Mouse (Mus musculus) liver, embryonic 11.5 days (tissue): Measurements from ENCODE around the gene Mms22l. TPM values are rescaled to one million over a fixed set of nuclear protein-coding genes. Genes with fewer than 3 reads are reported as not detected.
"Not testable (repeated sequence)": the region's sequence is repeated elsewhere in the genome, so short reads cannot be mapped to it uniquely, and the experiment has no call there.

Source experiments
- ATAC-seq: fragments of 200-750 bp; cut with Nextera tagmentation; replicated peaks from 2 replicates; pipeline ENCODE4 v1.8.0; 2017; ENCODE audit warnings: moderate number of reproducible peaks, mild to moderate bottlenecking, moderate TSS enrichment, moderate library complexity; ENCODE audit not compliant: low FRiP score
- DNase-seq: peaks from one replicate; pipeline ENCODE4 v3.0.0-alpha.2; 2017; ENCODE audit warnings: low spot score
- H3K27ac ChIP-seq: fragments of 300-500 bp; sonication (generic); 2 replicates; pipeline ENCODE4 v1.5.1; 2014; ENCODE audit warnings: mild to moderate bottlenecking, low read depth, low read length, control low read depth
- H3K27me3 ChIP-seq: fragments of 300-500 bp; sonication (generic); replicated peaks from 2 replicates; pipeline ENCODE4 v1.6.1; 2014; ENCODE audit warnings: low read length, mixed read lengths; ENCODE audit not compliant: control insufficient read depth, insufficient read depth
- H3K36me3 ChIP-seq: fragments of 300-500 bp; sonication (generic); 2 replicates; pipeline ENCODE4 v1.6.1; 2014; ENCODE audit warnings: mild to moderate bottlenecking, low read length, moderate library complexity, mixed read lengths; ENCODE audit not compliant: control insufficient read depth, insufficient read depth
- H3K4me1 ChIP-seq: fragments of 300-500 bp; sonication (generic); replicated peaks from 2 replicates; pipeline ENCODE4 v1.6.1; 2014; ENCODE audit warnings: low read length, mixed read lengths; ENCODE audit not compliant: control insufficient read depth, insufficient read depth
- H3K4me2 ChIP-seq: fragments of 300-500 bp; sonication (generic); 2 replicates; pipeline ENCODE4 v1.6.1; 2014; ENCODE audit warnings: mild to moderate bottlenecking, control low read depth, moderate library complexity
- H3K4me3 ChIP-seq: fragments of 300-500 bp; sonication (generic); 2 replicates; pipeline ENCODE4 v1.5.1; 2014; ENCODE audit warnings: low read depth, low read length, control low read depth
- H3K9ac ChIP-seq: fragments of 300-500 bp; sonication (generic); 2 replicates; pipeline ENCODE4 v1.6.1; 2014; ENCODE audit warnings: low read depth, low read length, control low read depth
- H3K9me3 ChIP-seq: fragments of 300-500 bp; sonication (generic); 2 replicates; pipeline ENCODE4 v1.6.1; 2016; ENCODE audit warnings: low read length, inconsistent platforms, mixed read lengths; ENCODE audit not compliant: control insufficient read depth
- WGBS: fragments of 180-500 bp; shearing (Covaris S2); extraction: QIAGEN DNeasy Blood & Tissue Kit; methylation state at CpG from one replicate; pipeline ENCODE4 v1.1.7; 2014; 5-methylcytosine and 5-hydroxymethylcytosine counted together
- polyA plus RNA-seq: library from polyadenylated mRNA; unstranded; fragments of >200 nt; fragmentation: Nextera tagmentation; extraction: Ambion mirVana; gene quantifications from 2 replicates; pipeline ENCODE4 v1.2.1, GENCODE M21; 2014

Mms22l gene
- 46.7 and 47.2 TPM in 2 replicates for polyA plus RNA-seq

DNA sequence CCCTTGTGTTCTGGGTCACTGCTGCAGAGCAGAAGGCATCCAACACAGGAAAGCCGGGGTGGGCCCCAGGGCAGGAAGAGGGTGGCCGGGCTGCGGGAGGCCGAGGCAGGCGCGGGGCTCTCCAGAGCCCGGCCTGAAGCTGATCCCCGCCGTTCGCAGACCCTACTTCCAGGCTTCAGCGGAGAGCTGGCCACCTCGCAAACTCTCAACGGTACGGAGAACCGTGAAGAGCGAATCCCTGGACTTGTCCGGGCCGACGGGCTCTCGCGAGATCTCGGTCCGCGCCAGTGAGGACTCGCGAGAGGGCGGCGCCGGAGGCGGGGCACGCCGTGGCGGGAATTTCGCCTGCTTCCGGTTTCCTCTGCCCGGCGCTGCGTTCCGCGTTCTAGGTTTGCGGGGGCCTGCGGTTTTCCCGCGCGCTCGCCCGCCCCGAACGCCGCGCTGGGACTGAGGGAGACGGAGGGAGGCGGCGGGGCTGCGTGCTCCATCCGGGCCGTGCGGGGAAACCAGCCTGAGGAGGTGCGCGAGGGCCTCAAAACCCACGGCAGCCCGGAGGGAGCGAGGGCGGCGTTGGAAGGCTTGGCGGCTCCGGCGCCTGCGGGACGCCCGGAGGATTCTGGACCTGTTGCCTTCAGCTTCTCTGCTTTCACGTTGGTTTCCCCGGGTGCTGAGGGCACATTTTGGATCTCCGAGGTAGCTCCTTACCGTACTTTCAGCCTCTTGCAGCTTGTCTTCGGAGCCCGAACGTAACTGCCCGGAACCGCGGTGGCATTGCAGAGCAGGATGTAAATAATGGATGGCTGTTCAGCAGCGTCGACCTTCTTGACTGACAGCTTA, at the start of gene Mms22l:
Mms22l (plus strand) TSS at position 336 of the 837 bp plus-strand sequence.
- H3K9me3 ChIP-seq: no peaks in the 10 kb centered on the region
- H3K4me3 ChIP-seq: peak within 1 kb of the TSS; percentile 86
- under 1% methylated on average over 83 of the region's 83 CpGs for WGBS

DNA sequence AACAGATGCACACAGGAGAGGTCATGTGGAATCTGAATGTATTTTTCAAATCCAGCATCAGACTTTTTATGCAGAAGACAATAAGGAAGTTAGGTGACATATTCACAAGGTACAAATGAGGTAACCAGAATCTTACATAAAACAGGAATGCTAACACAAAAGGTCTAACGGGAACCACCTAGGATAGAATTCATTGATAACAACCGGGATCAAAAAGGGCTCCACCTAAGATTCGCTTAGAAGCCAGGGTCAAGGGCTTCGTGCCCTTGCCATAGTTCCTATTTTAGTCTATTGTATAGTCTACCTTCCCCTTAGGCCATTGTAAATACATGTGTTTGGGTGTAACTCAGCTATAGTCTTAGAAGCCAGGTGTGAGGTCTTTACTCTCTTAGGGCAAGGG, 12.2 kb upstream of the Mms22l start:
- ATAC-seq, H3K9ac ChIP-seq, H3K4me1 ChIP-seq, H3K4me3 ChIP-seq, H3K27me3 ChIP-seq, H3K36me3 ChIP-seq, H3K4me2 ChIP-seq, DNase-seq, H3K9me3 ChIP-seq, H3K27ac ChIP-seq: not testable (repeated sequence)
- 83% methylated on average over 4 of the region's 4 CpGs for WGBS

More for the DNA sequence above, at the start of gene Mms22l:
- peaks cover 3% of the 10 kb centered on the region for H3K4me1 ChIP-seq
- peak within 1 kb of the TSS; percentile 76 for H3K4me2 ChIP-seq
- peak; percentile 94 for DNase-seq
- H3K36me3 ChIP-seq: peaks cover 5% of the 10 kb centered on the region; the same call in 1 of the 2 replicates
- peak within 1 kb of the TSS; percentile 96 for H3K9ac ChIP-seq
- no peaks in the 10 kb centered on the region for H3K27me3 ChIP-seq
- ATAC-seq: peak; percentile 98
- peak within 1 kb of the TSS; percentile 95 for H3K27ac ChIP-seq

DNA sequence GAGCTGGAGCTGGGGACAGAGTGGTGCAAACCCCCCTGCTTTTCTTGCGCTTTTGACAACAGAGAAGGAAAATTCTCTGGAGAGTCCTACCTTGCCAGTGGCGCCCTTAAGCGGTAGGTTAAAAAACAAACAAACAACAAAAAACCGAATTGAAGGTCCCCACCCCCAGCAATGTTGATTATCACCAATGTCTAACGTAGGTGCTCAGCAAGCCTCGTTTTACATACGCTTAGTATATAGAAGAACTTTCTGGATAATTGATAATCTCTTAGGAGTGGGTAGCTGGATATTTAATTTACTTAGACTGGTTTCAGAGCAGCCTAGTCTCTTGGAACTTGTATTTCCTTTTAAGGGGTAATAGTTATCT, 685 bp downstream of the Mms22l start:
- Histone ChIP-seq H3K27ac (peak overlapping the region; percentile 95), H3K36me3 (peaks cover 5% of the 10 kb centered on the region; the same call in 1 of the 2 replicates), H3K4me3 (peak overlapping the region; percentile 86), H3K27me3 (no peaks in the 10 kb centered on the region), H3K4me1 (peaks cover 3% of the 10 kb centered on the region), H3K9ac (peak overlapping the region; percentile 96), H3K9me3 (no peaks in the 10 kb centered on the region), H3K4me2 (peak overlapping the region; percentile 76)
- DNase-seq: no peak
- peak; percentile 13; the same call in 1 of the 2 replicates for ATAC-seq
- WGBS: 1% methylated on average over 7 of the region's 7 CpGs

DNA sequence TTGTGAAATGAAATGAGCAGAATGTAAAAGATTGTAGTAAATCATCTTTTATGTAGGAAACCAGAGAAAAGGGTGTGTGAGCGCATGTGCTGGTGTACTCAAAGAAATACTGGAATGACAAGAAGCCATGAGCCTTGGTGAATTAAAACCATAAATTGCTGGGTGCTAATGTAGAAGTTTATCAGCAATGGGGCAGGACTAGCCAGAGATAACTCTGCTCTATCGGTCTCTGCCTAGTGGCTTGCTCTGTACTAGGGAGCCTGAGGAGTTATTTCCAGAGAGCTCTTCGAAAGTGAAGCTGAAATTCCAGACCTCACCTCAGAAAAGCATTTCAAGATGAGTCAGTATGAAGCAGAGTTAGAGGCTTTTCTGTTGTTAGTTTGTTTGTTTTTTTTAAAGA, 12.9 kb downstream of the Mms22l start:
- Histone ChIP-seq H3K4me1 (no peaks in the 10 kb centered on the region), H3K9me3 (no peaks in the 10 kb centered on the region), H3K36me3 (peaks cover 19% of the 10 kb centered on the region), H3K27ac (no peak overlapping the region), H3K9ac (no peak overlapping the region), H3K4me2 (no peak overlapping the region), H3K27me3 (no peaks in the 10 kb centered on the region), H3K4me3 (no peak overlapping the region)
- no peak for DNase-seq
- WGBS: 81% methylated on average over 3 of the region's 3 CpGs
- ATAC-seq: peak; percentile 80

- Histone ChIP-seq H3K9ac (no peak overlapping the region), H3K9me3 (no peaks in the 10 kb centered on the region), H3K4me1 (no peaks in the 10 kb centered on the region), H3K36me3 (peaks cover 2% of the 10 kb centered on the region; the same call in 1 of the 2 replicates), H3K4me2 (no peak overlapping the region), H3K27ac (no peak overlapping the region), H3K4me3 (no peak overlapping the region), H3K27me3 (no peaks in the 10 kb centered on the region)
- ATAC-seq: no peak
- 90% methylated on average over 4 of the region's 4 CpGs for WGBS
- no peak for DNase-seq
These were observed 40.7 kb downstream of the Mms22l start for GRCm38 (mm10) chr4:24536989-24537388.

- no peak for ATAC-seq
- whole genome bisulfite sequencing: 73% methylated on average over 3 of the region's 3 CpGs
These were observed 47.2 kb downstream of the Mms22l start for GRCm38 (mm10) chr4:24543421-24543820.

DNA sequence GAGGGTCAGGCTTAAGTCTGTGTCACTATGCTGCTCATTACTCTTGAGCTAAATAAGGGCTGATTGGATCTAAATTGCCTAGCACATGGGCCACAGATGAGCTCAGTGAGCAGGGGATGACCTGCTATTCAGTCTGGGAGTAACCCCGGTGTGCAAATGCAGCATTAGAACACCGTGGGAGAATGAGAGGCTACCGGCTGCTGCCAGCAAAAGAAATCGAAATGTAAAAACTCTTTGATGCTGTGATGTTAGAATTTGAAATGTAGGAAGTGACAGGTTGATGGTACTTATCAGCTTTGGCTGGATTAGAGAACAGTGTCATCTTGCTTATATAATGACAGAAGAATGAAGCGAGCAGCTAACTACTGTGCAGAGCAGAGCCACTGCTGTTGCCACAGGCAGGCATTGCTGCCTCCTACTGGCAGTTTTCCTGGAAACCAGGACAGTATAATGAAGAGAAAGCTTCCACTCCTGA, 48.5 kb downstream of the Mms22l start:
- H3K27me3 ChIP-seq: no peaks in the 10 kb centered on the region
- H3K36me3 ChIP-seq: no peaks in the 10 kb centered on the region
- WGBS: 77% methylated on average over 5 of the region's 5 CpGs
- DNase-seq (no peak), ATAC-seq (no peak)
- H3K9ac ChIP-seq: no peak overlapping the region
- no peak overlapping the region for H3K27ac ChIP-seq
- no peaks in the 10 kb centered on the region for H3K4me1 ChIP-seq
- H3K9me3 ChIP-seq: no peaks in the 10 kb centered on the region
- H3K4me2 ChIP-seq: no peak overlapping the region
- H3K4me3 ChIP-seq: no peak overlapping the region

More at GRCm38 (mm10) chr4:24543421-24543820, 47.2 kb downstream of the Mms22l start:
- H3K4me3 ChIP-seq: no peak overlapping the region
- DNase-seq: no peak
- no peaks in the 10 kb centered on the region for H3K9me3 ChIP-seq
- no peak overlapping the region for H3K27ac ChIP-seq
- H3K27me3 ChIP-seq: no peaks in the 10 kb centered on the region
- no peak overlapping the region for H3K9ac ChIP-seq
- no peaks in the 10 kb centered on the region for H3K4me1 ChIP-seq
- no peak overlapping the region for H3K4me2 ChIP-seq
- H3K36me3 ChIP-seq: no peaks in the 10 kb centered on the region

DNA sequence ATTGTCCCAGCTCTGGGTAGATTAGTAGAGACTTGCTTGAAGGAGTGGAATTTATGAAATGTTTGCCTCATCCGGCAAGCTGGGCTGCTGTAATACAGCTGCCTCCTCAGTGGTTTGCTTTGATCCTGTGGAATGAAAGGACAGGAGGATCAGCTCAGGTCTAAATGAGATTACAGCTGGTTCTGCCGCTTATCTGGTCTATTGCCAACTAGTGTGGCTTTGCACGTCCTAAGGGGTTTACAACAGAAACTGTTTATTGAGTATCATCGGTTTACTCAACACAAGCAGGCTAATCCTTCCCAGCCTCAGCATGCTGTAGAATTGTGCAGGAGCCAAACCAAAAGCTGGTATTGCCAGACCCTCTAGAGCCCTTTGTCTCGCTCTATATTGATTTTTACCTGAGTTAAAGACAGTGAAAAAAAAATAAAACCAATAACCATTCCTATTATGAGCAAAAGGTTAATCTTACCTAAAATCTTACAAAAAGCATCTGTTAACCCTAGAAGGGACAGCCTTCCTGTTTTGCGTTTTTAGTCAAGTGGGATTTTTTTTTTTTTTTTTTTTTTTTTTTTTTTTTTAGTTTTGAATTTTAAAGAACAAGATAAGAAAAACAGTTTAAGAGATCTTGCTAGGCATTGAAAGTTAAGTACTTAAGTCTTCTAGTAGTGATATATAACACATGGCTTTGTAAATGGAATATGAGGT, 60.0 kb downstream of the Mms22l start:
- H3K9ac ChIP-seq: no peak overlapping the region
- H3K27ac ChIP-seq: no peak overlapping the region
- H3K4me1 ChIP-seq: peaks cover 7% of the 10 kb centered on the region
- no peaks in the 10 kb centered on the region for H3K36me3 ChIP-seq
- ATAC-seq (peak; percentile 77), DNase-seq (no peak)
- no peaks in the 10 kb centered on the region for H3K9me3 ChIP-seq
- H3K4me3 ChIP-seq: no peak overlapping the region
- peak overlapping the region; percentile 27 for H3K4me2 ChIP-seq
- no peaks in the 10 kb centered on the region for H3K27me3 ChIP-seq
- 40% methylated on average over 6 of the region's 6 CpGs for WGBS
